Mouse (Mus musculus) Patski (cell line): ENCODE measurements around the gene Sgca. TPM values are rescaled to one million over a fixed set of nuclear protein-coding genes. Genes with fewer than 3 reads are reported as not detected.

Experiments used
- ATAC-seq: fragments of 100-300 bp; one replicate; pipeline ENCODE4 v1.8.0; 2021
- CTCF ChIA-PET: fragments of 350-600 bp; sonication (Branson Sonifier 250); formaldehyde crosslinking; loops from one replicate; lab custom pipeline; 2022; ENCODE audit warnings: inconsistent platforms; lab: Charles Lee
- POLR2A ChIA-PET: fragments of 350-600 bp; sonication (Branson Sonifier 250); formaldehyde crosslinking; loops from one replicate; lab custom pipeline; 2022; ENCODE audit warnings: antibody characterized with exemption, inconsistent platforms; lab: Charles Lee
- DNase-seq: peaks from one replicate; pipeline ENCODE4 v3.0.0-alpha.2; 2011; ENCODE audit warnings: low read depth, low spot score
- H3K27me3 ChIP-seq: fragments of 371-371 bp; one replicate; pipeline ENCODE4 v1.5.1; 2021
- CTCF ChIP-seq: fragments of 100-300 bp; IDR thresholded peaks from one replicate; pipeline ENCODE4 v1.5.1; 2021
- in situ Hi-C: fragments of 300-500 bp; cut with MboI; formaldehyde crosslinking; loops from 3 replicates; pipeline ENCODE4 v1.11.1; 2018; ENCODE audit warnings: low pct_unique_long_range_greater_than_20kb, mixed read lengths
- polyA plus RNA-seq: library from polyadenylated mRNA; unstranded; gene quantifications from one replicate; pipeline ENCODE4 v1.2.3, GENCODE M21; 2021

Sgca gene
- polyA plus RNA-seq, 1 experiment from 2014 or later, result 0.47 TPM

- ChIA-PET CTCF (interaction anchor here (1.8 kb wide), 1 partner anchor 21 kb away, joined by 4 read pairs; no protein-coding TSS in a partner anchor), POLR2A (interaction anchor here (0.8 to 1.2 kb wide), 3 partner anchors 17 to 29 kb away, joined by 3 to 4 read pairs (median 4); no protein-coding TSS in a partner anchor)
- H3K27me3 ChIP-seq, result no peaks in the 10 kb centered on the region
- DNase-seq (no peak), ATAC-seq (no peak)
- TF ChIP-seq CTCF, result no peak
- in situ Hi-C loops, result no loop called here
Observed at GRCm38 (mm10) chr11:95010141-95010739, 34.1 kb upstream of the Sgca start.

GRCm38 (mm10) chr11:95009629-95010014, 33.5 kb upstream of the Sgca start, which contains the start of gene Samd14:
Samd14 (plus strand) TSS chr11:95009879.
- ChIA-PET CTCF (interaction anchor here (1.5 kb wide), 1 partner anchor 20 kb away, joined by 3 read pairs; no protein-coding TSS in a partner anchor), POLR2A (interaction anchor here (1.2 to 2.3 kb wide), 3 partner anchors 17 to 32 kb away, joined by 4 to 13 read pairs (median 4); partner anchors contain the start of gene Pdk2)
- DNase-seq, result no peak
- in situ Hi-C loops, result no loop called here
- no peak for TF ChIP-seq CTCF
- ATAC-seq, result peak; percentile 44
- no peaks in the 10 kb centered on the region for H3K27me3 ChIP-seq

GRCm38 (mm10) chr11:95008661-95009628, 32.8 kb upstream of the Sgca start:
- H3K27me3 ChIP-seq, result no peaks in the 10 kb centered on the region
- DNase-seq (no peak), ATAC-seq (peak; percentile 55)
- no peak for TF ChIP-seq CTCF
- in situ Hi-C loops, result no loop called here
- CTCF ChIA-PET, result interaction anchor here (1.5 kb wide), 1 partner anchor 21 kb away, joined by 3 read pairs; no protein-coding TSS in a partner anchor
- POLR2A ChIA-PET, result interaction anchor here (0.6 to 2.3 kb wide), 6 partner anchors 9 to 47 kb away, joined by 3 to 13 read pairs (median 4); partner anchors contain the start of gene Pdk2

GRCm38 (mm10) chr11:95007418-95007817, 31.3 kb upstream of the Sgca start:
- POLR2A ChIA-PET, result interaction anchor here (0.6 to 2.3 kb wide), 4 partner anchors 8 to 79 kb away, joined by 3 to 13 read pairs (median 4); no protein-coding TSS in a partner anchor
- H3K27me3 ChIP-seq, result no peaks in the 10 kb centered on the region
- TF ChIP-seq CTCF, result no peak
- CTCF ChIA-PET, result interaction anchor here (1.0 kb wide), 1 partner anchor 17 kb away, joined by 4 read pairs; the partner anchor contains the start of gene Ppp1r9b
- DNase-seq (no peak), ATAC-seq (no peak)
- in situ Hi-C loops, result no loop called here

GRCm38 (mm10) chr11:95006525-95007219, 30.5 kb upstream of the Sgca start:
- POLR2A ChIA-PET, result interaction anchor here (1.3 kb wide), 1 partner anchor 35 kb away, joined by 4 read pairs; no protein-coding TSS in a partner anchor
- DNase-seq (no peak), ATAC-seq (no peak)
- in situ Hi-C loops, result no loop called here
- TF ChIP-seq CTCF, result no peak
- CTCF ChIA-PET, result interaction anchor here (0.7 to 1.2 kb wide), 3 partner anchors 16 to 40 kb away, joined by 3 to 4 read pairs (median 4); partner anchors contain the start of gene Ppp1r9b
- H3K27me3 ChIP-seq, result no peaks in the 10 kb centered on the region

- ChIA-PET POLR2A (no interaction called here), CTCF (interaction anchor here (0.5 to 1.2 kb wide), 2 partner anchors 41 to 102 kb away, joined by 3 to 4 read pairs; no protein-coding TSS in a partner anchor)
- in situ Hi-C loops, result no loop called here
- TF ChIP-seq CTCF, result no peak
- H3K27me3 ChIP-seq, result no peaks in the 10 kb centered on the region
- no peak for ATAC-seq
- no peak for DNase-seq
Observed at GRCm38 (mm10) chr11:95006038-95006437, 29.9 kb upstream of the Sgca start.

- H3K27me3 ChIP-seq, result no peaks in the 10 kb centered on the region
- POLR2A ChIA-PET, result interaction anchor here (1.7 to 1.8 kb wide), 2 partner anchors 12 to 15 kb away, joined by 6 to 8 read pairs; no protein-coding TSS in a partner anchor
- CTCF ChIA-PET, result interaction anchor here (0.9 to 3.0 kb wide), 5 partner anchors 12 to 68 kb away, joined by 3 to 14 read pairs (median 4); partner anchors contain the start of gene Ppp1r9b
- in situ Hi-C loops, result no loop called here
- TF ChIP-seq CTCF, result no peak
- no peak for ATAC-seq
- DNase-seq, result no peak
Observed at GRCm38 (mm10) chr11:95004937-95005198, 28.7 kb upstream of the Sgca start.

GRCm38 (mm10) chr11:95004136-95004936, 28.2 kb upstream of the Sgca start:
- peak; percentile 51 for ATAC-seq
- no peak for DNase-seq
- in situ Hi-C loops, result no loop called here
- CTCF ChIA-PET, result interaction anchor here (0.9 to 3.0 kb wide), 6 partner anchors 12 to 67 kb away, joined by 3 to 14 read pairs (median 4); partner anchors contain the start of gene Ppp1r9b
- no peaks in the 10 kb centered on the region for H3K27me3 ChIP-seq
- TF ChIP-seq CTCF, result no peak
- POLR2A ChIA-PET, result interaction anchor here (1.7 to 1.8 kb wide), 2 partner anchors 11 to 14 kb away, joined by 6 to 8 read pairs; no protein-coding TSS in a partner anchor

- DNase-seq, result no peak
- in situ Hi-C loops, result no loop called here
- POLR2A ChIA-PET, result interaction anchor here (0.8 to 1.3 kb wide), 3 partner anchors 9 to 14 kb away, joined by 3 to 4 read pairs (median 4); no protein-coding TSS in a partner anchor
Observed at GRCm38 (mm10) chr11:95002705-95003104, 26.6 kb upstream of the Sgca start.

More at GRCm38 (mm10) chr11:95002705-95003104, 26.6 kb upstream of the Sgca start:
- no peaks in the 10 kb centered on the region for H3K27me3 ChIP-seq
- no peak for TF ChIP-seq CTCF
- no peak for ATAC-seq
- CTCF ChIA-PET, result interaction anchor here (1.0 to 3.0 kb wide), 3 partner anchors 10 to 231 kb away, joined by 3 to 14 read pairs (median 5); no protein-coding TSS in a partner anchor
